Mouse (Mus musculus) retina, adult 2 months (tissue): ENCODE data around the gene Nox3.

Source experiments
- DNase-seq: peaks from one replicate; pipeline ENCODE4 v3.0.0-alpha.2; 2012; ENCODE audit warnings: low read depth, low spot score

Gene Nox3

DNA sequence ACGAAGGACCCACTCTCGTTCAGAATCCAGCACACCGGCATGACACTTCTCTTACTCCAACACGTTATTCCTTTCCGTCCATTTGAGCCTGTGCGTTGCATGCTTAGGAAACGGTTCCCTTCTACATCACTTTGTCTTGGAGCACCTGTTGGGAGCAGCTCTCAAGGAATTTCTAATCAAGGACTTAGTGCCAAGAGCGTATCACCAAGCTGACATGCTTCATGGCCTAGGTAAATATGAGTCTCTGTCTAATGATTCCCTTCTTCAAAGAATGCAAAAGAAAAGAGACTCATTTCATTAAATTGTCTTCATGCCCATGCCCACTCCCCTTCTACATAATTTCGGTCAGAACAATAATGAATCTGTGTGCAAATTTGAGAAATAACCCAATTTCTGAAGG lies at the start of gene Nox3:
TSS of gene Nox3 (minus strand) at position 101 of the 400 bp plus-strand sequence.
- DNase-seq = no peak

DNA sequence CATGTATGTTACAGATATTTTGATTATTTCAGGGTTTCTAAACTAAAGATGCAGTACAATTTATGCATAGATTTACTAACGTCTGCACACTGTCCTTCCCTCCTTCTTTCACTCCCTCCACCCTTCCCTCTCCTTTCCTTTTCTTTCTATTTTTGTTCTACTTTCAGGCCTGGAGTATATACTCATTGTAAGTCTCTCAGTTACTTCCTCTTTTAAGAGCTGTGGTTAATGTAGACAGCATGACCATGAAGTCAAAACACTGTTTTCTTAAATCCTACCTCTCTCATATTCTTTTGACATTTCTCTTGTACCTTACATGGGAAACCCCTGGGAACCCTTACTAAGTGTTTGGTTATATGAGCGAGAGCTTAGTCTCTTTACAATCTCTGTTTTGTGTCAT lies 48.3 kb upstream of the Nox3 start:
- no peak for DNase-seq

DNA sequence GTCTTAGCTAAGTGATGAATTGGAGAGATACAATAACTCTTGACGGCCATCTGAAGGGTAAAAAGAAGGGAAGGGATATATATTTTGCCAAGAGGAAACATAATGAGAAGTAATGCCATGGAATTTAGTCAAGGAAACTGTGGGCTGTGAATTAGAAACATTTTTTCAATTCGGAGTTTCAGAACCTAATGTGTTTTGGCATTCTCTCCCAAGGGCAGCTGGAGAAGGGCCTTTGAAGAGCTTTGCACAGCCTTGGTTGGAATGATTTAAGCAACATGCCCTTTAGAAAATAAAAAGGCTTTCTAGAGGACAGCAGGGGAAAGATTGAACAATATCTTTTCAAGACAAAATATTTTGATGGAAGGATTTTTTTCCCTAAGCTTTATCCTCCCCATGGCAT lies 40.9 kb upstream of the Nox3 start:
- no peak for DNase-seq

DNA sequence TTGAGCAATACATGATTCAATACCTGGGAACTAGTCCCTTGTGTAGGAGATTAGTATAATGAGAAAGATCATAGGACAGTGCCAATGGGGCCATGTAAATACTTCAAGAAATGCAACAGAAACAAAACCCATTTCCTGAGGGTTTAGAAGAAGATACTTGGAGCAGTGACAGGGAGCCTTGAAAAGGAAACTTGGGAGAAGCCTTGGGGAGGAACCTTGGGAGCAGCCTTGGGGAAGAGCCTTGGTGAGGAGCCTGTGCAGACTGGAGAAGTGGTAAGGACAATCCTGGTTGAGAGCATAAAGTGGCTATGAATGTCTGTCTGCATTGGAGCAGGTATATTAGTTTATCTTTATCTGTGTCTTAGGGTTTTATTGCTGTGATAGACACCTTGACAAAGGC lies 38.2 kb upstream of the Nox3 start:
- DNase-seq = no peak

DNA sequence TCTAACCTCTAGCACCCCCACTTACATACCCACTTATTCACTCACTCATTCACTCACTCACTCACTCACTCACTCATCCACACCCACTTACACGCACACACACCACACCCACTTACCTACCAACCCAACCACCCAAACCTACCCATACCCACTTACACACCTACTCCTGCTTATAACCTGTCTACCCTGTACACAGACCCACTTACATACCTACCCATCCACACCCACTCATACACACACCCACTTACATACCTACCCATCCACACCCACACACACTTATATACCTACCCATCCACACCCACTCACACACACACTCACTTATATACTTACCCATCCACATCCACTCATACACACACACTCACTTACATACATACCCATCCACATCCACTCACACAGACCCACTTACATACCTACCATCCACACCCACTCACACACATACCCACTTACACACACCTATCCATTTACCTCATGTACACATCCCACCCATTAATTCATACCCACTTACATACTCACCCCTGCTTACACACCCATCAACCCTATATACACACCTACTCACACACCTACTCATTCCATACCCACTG lies 9.4 kb upstream of the Nox3 start:
- no peak for DNase-seq

DNA sequence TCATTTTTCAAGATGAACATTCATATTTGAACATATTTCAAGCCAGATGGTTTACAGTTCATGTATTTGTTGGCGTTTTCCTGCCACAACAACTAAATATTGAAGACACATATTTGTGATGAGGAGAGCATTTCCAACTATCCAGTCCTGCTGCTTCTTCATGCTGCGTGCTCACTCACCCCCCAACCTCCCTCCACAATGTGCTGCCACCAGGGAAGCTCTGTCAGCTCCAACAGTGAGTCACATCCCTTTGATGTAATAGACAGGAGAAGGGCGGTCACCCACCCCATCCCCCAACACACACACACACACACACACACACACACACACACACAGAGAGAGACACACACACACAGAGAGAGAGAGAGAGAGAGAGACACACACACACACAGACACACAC lies 6.3 kb upstream of the Nox3 start:
- DNase-seq = no peak

DNA sequence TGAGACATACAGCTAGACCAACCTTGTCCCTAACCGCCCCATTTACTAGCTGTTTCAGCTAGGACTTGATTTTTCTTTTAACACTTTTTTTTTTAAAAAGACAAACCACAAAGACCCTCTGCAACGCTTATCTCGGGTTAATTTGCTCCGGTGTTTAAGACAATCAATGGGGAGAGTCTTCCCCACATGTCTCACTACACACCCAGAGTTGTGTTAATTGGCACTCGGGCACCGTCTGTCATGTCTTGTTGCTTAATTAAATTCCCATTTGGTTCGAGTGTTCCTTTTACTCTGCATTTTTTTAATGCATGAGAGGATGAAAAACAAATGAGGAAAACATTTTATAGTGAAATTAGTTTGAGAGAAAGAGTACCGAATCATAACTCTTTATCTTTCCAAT lies 3.2 kb downstream of the Nox3 start:
- no peak for DNase-seq

DNA sequence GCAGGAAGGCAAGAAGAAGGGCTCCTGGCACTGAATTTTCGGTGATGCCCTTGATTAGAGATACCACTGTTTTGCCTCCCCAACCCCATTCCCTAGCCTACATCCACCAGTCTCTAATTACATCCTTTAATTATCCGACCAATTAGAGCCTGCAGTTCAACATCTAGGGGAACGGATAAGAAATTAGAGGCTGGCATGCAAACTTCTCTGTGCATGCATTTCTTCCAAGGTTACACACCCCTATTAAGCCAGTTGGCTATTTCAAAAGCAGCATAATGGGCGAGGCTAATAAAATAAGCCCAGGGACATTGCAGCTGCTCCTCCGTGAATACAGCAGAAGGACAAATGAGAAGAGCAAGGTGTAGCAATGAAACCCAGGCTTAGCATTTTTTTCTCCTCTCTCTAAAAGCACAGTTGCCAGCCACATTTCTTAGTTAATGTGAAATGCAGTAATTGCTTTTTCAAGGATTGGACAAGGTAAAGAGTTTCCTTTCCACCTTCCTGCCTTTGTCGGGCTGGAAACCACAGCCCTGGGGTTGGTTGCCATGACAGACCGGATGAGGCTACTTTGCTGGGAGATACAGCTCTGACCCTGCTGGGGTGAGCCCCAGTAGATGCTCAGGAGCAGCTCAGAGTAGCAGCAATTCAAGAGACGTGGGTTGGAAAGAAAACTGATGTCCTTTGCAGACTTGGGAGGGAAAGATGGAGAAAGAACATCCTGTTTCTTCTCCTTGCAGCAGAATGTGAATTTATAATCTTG lies 5.4 kb downstream of the Nox3 start:
- no peak for DNase-seq

DNA sequence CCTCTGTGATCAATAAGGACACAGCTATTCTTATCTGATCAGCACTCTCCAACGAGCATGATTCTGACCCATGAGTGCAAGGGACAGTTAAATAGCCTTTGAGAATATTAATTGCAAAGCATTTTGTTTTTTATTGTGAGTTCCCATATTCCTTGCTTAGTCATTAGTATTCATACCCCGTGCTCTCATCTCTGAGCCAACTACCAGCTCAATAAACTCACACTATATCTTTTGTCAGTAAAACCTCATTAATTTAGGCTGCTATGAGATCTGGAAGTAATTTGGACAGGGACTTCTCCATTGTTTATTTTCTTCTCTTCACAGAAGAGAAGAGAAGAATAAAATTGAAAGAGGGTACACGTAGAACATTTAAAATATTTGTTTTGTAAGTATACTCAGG lies 12.4 kb downstream of the Nox3 start:
- no peak for DNase-seq

DNA sequence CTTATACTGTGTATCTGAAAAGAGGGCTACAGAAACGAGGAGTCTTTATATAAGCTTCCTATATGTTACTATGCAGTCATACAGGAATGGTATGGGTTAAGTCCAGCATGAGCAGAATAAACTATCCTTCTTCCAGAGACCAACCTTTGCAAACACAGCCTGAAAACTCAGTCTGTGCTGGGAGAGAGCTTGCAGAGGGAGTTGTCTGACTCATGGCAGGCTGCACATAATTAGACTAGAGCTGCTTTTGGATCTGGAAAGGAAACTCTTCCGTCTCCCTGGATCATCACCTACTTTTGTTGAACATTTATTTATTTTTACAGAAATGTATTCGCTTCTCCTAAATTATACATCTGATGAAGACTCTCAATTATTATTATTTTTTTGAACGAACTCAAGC lies 26.8 kb downstream of the Nox3 start:
- no peak for DNase-seq

DNA sequence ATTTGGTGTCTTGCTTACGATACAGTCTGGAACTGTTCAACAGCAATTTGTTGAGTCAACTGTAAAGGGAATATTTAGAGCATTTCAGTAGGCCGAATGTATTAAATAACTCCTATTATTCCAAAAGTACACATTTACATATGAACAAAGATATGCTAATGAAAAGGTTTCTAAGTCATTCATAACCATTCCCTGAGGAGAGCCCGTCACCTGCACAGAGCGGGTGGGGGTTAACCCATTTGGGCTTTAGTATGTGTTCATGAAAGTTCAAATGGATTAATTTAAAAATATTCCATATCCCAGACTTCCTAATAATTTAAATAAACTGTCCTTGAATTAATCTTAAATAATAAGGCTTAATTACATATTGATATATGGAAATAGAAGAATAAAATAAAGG lies 28.8 kb downstream of the Nox3 start:
- no peak for DNase-seq

DNA sequence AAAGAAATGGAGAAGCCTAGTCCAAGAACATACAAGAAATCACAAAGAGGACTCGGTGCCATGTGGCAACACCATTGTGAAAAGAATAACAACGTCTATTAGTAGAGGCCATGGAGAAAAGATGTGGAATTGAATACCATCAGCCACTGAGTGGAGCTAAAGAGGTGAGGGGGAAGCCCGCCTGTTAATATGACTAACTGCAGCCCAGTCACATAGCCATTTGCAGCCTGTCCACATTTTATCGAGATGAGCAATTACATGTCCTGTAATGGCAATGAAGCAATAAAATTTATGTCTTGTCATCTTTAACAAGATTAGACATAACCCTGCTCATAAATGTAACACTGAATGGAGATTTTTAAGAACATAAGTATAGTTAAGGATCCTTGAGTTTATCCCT lies 30.7 kb downstream of the Nox3 start:
- DNase-seq = no peak

DNA sequence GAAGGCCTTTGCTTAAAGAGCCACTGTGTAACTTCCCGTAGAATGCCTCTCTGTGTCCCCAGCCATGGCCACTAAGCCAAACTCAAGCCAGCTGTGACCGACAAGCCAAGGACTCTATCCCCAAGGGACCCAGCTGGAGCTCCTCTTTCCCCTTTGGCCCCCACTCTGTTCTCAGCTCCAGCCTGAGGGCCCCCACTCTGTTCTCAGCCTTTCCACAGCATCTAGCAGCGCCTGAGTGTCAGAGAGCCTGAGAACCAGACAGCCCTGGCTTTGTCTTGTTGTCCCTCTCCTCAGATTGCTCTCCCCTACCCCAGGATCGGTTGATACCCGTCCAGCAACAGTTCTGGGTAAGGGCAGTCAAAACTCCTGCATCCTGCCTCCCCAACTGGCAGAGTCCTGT lies 36.6 kb downstream of the Nox3 start:
- DNase-seq = no peak

DNA sequence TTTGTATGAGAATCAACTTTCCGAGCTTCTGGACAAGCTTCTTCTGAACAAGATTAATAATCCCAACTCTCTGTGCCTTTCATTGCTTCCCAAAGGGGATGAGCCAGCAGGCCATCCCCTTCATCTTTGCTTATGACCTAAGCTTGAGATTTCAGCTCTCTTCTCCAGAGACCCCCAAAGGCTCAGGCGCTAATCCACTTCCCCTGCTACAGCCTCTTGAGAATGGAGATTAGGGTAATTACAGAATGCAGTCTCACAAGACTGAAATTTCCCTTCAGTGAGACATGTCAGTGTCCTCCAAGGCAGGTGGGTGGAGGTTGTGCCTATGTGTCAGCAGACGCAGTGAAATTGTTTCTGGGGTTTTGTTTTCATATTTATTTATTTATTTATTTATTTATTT lies 45.7 kb downstream of the Nox3 start:
- DNase-seq = no peak

DNA sequence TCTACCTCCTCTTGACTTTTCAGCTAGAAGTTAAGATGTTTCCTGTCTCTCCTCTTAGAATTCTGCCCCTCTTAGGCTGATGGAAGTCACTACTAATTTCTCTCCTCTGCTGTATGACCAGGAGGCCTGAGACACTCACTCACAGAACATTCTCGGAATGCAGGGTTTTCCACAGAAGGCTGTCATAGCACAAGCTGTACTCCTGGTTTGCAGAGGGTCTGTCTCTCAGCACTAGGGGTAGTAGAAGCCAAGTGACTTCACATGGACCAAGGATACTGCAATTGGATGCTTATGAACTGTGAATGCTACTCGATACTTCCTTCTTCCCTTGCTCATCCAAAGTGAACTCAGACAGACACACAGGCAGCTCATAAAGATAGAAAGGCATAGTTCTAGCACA lies 52.5 kb downstream of the Nox3 start:
- DNase-seq = no peak

DNA sequence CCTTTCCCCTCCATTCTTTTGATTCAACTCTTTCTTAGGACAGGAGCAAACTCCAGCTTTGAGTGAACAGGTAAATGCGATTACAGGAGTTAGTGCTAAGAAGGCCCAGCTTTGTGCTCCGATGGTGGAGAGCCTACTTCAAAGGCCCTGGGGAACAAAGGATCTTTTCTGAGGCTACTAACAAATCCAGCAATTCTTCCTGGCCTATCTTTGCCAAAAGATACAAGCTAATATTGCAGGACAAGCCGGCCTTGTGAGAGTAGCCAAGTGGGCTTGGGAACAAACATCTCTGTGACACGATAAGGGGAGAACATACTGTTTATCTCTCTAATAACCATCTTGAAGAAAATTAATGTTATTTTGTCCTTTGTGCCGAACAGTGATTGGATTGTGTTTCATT lies 54.6 kb downstream of the Nox3 start:
- DNase-seq = no peak

DNA sequence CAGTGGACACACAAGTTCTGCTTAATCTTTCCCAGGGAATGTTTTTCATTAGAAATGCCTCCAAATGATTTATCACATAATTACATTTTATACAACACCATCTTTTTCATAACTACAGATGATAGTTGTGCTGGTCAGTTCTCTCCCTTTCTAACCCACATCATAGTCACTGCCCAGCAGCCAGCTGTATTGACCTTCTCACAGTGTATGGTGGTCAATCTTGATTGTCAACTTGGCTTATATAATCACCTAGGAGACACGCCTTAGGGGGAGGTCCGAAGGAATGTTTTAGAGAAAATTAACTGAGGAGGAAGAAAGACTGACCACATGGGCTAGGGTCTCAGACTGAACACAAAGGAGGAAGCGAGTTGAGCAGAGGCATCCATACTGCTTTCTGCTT lies 57.3 kb downstream of the Nox3 start:
- no peak for DNase-seq

DNA sequence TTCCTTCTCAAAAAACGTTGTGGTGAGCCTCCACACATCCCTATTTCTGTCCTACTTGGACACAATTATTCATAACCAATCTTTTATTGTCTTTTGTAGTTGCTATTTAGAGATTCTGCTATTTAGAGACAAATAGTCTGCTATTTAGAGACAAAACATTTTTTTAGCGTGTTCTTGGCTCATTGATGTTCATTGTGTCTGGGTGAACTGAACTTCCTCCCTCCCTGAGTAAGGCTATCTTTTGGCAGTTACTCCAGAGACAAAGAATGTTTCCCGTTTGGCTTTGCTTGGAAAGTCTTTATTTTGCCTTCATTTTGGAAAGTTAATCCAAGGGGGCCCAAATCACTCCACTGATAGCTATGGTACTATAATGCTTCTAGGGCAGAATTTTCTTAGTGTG lies 63.6 kb downstream of the Nox3 start:
- DNase-seq = no peak

DNA sequence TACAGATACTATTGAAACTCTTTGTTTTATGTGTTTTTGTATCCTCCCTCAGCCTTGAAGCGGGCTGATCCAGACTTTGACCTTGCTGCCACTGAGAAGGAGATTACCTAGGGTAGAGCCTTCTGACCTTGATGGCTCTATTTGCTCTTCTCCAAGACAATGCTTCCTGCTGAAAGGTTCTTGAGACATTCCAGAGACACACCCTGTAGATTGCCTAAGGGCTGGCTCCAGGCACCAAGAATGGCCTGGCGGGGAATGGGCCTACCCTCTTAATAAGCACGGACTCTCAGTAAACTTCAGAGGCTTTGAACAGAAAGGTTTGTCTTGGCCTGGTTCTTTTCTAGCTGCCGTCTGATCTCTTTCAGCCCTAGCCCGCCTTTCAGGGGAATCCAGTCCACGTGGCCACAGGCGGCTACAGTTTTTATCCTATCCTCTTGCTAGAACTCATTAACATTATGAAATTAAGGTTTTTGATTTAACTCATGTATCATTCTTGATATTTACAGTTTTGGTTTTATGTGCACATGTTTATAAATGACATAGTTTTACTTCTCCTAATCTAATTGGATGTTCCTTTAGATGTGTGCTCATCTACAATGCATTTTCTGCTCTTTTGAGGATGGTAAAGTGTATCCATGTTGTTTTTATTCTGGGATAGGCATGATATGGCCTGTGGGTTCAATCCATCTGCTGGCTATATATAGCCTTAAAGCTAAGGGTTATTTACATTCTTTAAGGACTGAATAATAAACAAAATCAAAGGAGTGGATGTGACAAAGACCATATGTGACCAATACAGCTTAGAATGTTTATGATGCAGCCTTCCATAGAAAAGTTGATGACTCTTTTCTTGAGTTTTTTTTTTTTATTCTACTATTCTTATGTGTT lies 79.5 kb downstream of the Nox3 start:
- no peak for DNase-seq

DNA sequence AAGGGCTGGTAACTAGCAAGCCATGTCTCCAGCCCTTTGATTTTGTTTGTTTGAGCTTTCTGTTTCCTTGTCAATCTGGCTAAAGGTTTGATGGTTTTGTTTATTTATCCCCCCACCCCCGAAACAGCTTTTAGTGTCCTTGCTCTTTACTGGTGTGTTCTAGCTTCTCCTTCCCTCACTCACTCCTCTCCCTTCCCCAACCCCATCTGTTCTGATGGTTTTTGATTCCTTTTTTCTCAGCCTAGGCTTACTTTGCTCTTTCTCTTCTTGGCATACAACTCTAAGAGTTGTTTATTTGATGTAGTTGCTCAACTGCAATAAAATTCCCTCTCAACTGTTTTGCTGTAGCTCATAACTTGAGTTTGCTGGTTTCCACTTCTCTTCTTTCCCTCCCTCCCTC lies 80.5 kb downstream of the Nox3 start:
- DNase-seq = no peak

DNA sequence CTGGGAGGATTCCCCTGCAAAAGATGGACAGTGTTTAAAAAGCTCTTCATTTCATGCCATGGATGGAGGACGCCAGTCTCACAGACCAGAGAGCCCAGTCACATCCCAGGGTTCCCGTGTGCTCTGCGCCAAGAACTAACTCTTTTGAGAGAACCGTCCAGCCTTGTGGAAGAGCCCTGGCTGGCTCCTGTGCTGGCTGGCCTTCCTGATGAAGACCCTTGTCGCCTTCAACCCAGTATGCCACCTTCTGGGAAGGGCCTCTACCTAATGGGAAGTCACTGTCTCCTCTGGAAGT lies 84.3 kb downstream of the Nox3 start:
- no peak for DNase-seq

DNA sequence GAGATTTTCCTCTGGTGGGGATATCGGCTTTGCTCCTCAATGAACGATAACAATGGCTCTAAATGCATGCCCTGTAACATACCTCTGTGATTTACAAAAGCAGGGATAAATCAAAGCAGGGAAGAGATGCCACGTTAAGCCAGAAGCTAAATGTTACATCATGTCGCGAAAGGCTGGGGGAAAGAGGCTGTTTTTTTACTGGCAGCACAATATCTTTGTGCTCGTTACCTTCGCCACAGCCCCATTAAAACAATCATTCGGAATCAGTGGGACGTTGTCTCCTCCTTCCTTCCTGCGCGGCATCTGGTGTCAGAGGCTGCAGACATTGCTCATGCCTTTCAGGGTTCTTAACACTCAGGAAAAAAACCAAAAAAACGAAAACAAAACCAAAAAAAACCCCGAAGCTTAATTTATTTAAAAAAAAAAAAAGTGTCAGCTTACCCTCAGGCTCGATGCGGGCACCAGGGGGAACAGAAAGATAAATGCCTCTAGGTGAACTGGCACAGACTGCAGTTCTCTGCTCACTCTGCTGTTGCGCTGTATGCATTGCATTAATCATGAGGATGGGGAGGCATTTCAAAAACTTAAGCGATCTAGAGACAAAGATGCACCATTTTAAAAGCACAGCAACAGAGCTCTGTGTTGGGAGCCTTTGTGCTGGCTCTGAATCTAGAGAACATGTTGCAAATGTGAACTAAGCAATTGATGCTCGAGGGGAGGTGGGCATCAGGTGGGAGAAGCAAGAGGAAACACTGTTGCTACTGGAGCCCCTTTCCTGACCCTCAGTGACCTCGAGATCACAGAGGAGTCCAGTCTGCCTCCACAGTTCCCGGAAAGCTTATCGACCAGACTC lies 84.9 kb downstream of the Nox3 start:
- DNase-seq = no peak
